Mouse (Mus musculus): ENCODE data around the gene Hist3h2ba. TPM values are rescaled to one million over a fixed set of nuclear protein-coding genes. Genes with fewer than 3 reads are reported as not detected.
A peak's percentile ranks its signal among the peaks of the same experiment; 100 is the strongest.
"Not testable (repeated sequence)": the region's sequence is repeated elsewhere in the genome, so short reads cannot be mapped to it uniquely, and the experiment has no call there.

Gene Hist3h2ba
- polyA plus RNA-seq, 1 experiment from 2014 or later, result 36.5 TPM

GRCm38 (mm10) chr11:58947798-58948528 is 757 bp upstream of the Hist3h2ba start:
- H3K27me3 ChIP-seq (ENCODE audit: poor library complexity, severe bottlenecking), result peaks cover 56% of the 10 kb centered on the region
- H3K9me3 ChIP-seq, result no peaks in the 10 kb centered on the region
- H3K36me3 ChIP-seq (replicated peaks), result no peaks in the 10 kb centered on the region
- H3K4me3 ChIP-seq, result peak overlapping the region; percentile 64
- 21% methylated on average over 23 of the region's 23 CpGs for WGBS
- peak overlapping the region; percentile 95 for H3K27ac ChIP-seq
- no peak for DNase-seq (ENCODE audit: extremely low spot score, low spot score)
- H3K4me1 ChIP-seq, result peaks cover 41% of the 10 kb centered on the region

DNA sequence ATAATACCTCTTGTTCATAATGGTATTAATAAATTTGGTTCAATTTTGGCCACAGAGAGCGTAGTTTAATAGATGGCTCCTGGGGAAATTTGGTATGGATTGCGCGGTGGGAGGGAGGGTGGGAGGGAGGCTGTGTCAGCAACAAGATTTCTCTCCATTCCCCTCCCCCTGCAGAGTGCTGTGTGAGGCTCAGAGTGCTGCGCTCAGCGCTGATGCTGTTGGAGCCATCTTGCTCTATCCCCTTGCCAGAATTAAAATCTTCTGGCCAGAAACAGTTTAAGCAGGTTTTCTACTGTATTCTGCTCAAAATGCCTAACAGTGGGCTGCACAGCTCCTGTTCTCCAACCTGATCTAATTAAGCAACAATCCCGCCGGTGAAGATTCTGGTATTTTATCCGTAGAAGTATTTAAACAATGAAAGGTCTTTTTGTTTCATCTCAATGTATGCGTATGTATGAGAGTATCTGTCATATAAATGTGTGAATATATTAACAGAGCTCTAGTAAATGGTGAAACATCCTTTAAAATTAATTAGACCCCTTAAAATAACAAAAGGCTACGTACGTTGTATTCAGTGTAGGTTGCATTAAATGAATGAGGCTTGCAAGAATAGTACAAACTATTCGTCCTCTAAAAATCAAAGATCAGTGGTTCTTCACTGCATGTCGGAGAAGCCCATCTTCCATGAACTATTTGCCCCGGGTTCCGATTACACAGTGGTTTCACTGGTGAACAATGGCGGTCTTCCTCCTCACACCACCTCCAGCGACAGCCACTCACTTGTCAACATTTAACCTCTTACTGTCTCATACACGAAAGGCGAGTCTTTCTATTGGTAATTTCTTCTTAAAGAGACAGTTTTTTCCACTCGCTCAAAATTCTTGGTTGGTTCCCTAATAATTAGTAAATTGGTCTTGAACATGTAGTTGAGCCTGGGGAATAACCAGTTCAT is 1.0 kb downstream of the Hist3h2ba start:
- DNase-seq (ENCODE audit: extremely low spot score, low spot score), result peak; percentile 53
- WGBS, result 5% methylated on average over 20 of the region's 20 CpGs
- Histone ChIP-seq H3K4me3 (peak overlapping the region; percentile 64), H3K27me3 (ENCODE audit: poor library complexity, severe bottlenecking) (peaks cover 48% of the 10 kb centered on the region), H3K36me3 (replicated peaks) (no peaks in the 10 kb centered on the region), H3K9me3 (no peaks in the 10 kb centered on the region), H3K4me1 (peaks cover 52% of the 10 kb centered on the region), H3K27ac (peak overlapping the region; percentile 95)

DNA sequence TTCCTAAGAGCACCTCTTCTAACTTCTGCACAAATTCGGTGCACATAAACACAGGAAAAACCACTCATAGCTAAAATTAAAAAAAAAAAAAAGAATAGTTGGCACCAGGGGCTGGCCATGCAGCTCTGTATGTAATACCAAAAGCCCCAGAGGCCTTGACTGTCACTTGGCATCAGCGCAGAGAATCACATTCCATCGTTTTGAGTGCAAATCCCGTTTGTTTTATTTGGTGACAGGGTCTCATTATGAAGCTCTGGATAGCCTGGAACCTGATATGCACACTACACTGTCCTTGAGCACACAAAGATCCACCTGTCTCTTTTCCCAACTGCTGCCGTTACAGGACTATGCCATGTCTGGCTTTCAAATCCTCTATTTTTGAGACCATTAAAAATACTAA is 2.5 kb downstream of the Hist3h2ba start:
- H3K4me1 ChIP-seq, result peaks cover 60% of the 10 kb centered on the region
- DNase-seq (ENCODE audit: extremely low spot score, low spot score), result no peak
- H3K27ac ChIP-seq, result no peak overlapping the region
- no peaks in the 10 kb centered on the region for H3K9me3 ChIP-seq
- no peaks in the 10 kb centered on the region for H3K36me3 ChIP-seq (replicated peaks)
- no peak overlapping the region for H3K4me3 ChIP-seq
- H3K27me3 ChIP-seq (ENCODE audit: poor library complexity, severe bottlenecking), result peaks cover 45% of the 10 kb centered on the region
- WGBS, result 75% methylated on average over 5 of the region's 5 CpGs

GRCm38 (mm10) chr11:58953351-58954169 is 4.8 kb downstream of the Hist3h2ba start:
- Histone ChIP-seq H3K27ac (peak overlapping the region; percentile 96), H3K27me3 (ENCODE audit: poor library complexity, severe bottlenecking) (peaks cover 51% of the 10 kb centered on the region), H3K36me3 (replicated peaks) (peaks cover 13% of the 10 kb centered on the region), H3K4me1 (peaks cover 66% of the 10 kb centered on the region), H3K9me3 (no peaks in the 10 kb centered on the region), H3K4me3 (peak overlapping the region; percentile 83)
- WGBS, result under 1% methylated on average over 33 of the region's 33 CpGs
- peak; percentile 62 for DNase-seq (ENCODE audit: extremely low spot score, low spot score)

- Histone ChIP-seq H3K27ac (peak overlapping the region; percentile 96), H3K4me3 (peak overlapping the region; percentile 83), H3K36me3 (replicated peaks) (peaks cover 13% of the 10 kb centered on the region), H3K4me1 (peaks cover 68% of the 10 kb centered on the region), H3K27me3 (ENCODE audit: poor library complexity, severe bottlenecking) (peaks cover 55% of the 10 kb centered on the region)
- DNase-seq (ENCODE audit: extremely low spot score, low spot score); H3K9me3 ChIP-seq: not testable (repeated sequence)
- under 1% methylated on average over 17 of the region's 17 CpGs for WGBS
Observed at GRCm38 (mm10) chr11:58954170-58954419, 5.4 kb downstream of the Hist3h2ba start.

GRCm38 (mm10) chr11:58954420-58955142 is 5.9 kb downstream of the Hist3h2ba start, which contains the start of the genes Hist3h2a and Trim17:
Gene Hist3h2a, plus strand, starts transcription at chr11:58954685.
Gene Trim17, plus strand, starts transcription at chr11:58954685.
- under 1% methylated on average over 49 of the region's 49 CpGs for WGBS
- Histone ChIP-seq H3K27ac (peak within 1 kb of the TSS; percentile 96), H3K9me3 (no peaks in the 10 kb centered on the region), H3K27me3 (ENCODE audit: poor library complexity, severe bottlenecking) (peaks cover 54% of the 10 kb centered on the region), H3K36me3 (replicated peaks) (peaks cover 13% of the 10 kb centered on the region), H3K4me1 (peaks cover 68% of the 10 kb centered on the region), H3K4me3 (peak within 1 kb of the TSS; percentile 83)
- DNase-seq (ENCODE audit: extremely low spot score, low spot score), result peak; percentile 83

- Histone ChIP-seq H3K9me3 (no peaks in the 10 kb centered on the region), H3K4me3 (peak overlapping the region; percentile 83), H3K36me3 (replicated peaks) (peaks cover 13% of the 10 kb centered on the region), H3K4me1 (peaks cover 70% of the 10 kb centered on the region), H3K27me3 (ENCODE audit: poor library complexity, severe bottlenecking) (peaks cover 48% of the 10 kb centered on the region), H3K27ac (peak overlapping the region; percentile 96)
- WGBS, result under 1% methylated on average over 20 of the region's 20 CpGs
- DNase-seq (ENCODE audit: extremely low spot score, low spot score), result no peak
Observed at GRCm38 (mm10) chr11:58955143-58955867, 6.6 kb downstream of the Hist3h2ba start.

DNA sequence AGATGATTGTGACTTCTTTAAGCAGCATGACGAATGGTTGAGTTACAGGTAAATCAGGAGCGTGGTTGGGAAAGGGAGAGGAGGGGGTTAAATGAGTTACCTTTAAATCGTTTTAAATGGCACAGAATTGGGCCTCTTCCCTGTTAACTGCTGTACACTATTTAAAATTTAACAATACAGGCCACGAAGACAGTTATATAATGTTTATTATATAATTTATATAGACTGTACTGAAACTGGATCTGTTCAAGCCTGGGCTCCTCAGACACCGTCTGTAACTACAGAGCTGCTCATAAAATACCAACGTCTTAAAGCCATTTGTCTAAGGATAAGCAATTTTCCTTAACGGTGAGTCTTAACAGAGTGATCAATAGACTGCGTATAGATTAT is 7.1 kb downstream of the Hist3h2ba start:
- peaks cover 66% of the 10 kb centered on the region for H3K4me1 ChIP-seq
- H3K9me3 ChIP-seq, result no peaks in the 10 kb centered on the region
- no peak for DNase-seq (ENCODE audit: extremely low spot score, low spot score)
- peak overlapping the region; percentile 96 for H3K27ac ChIP-seq
- peak overlapping the region; percentile 83 for H3K4me3 ChIP-seq
- H3K36me3 ChIP-seq (replicated peaks), result peaks cover 13% of the 10 kb centered on the region
- WGBS, result 42% methylated on average over 8 of the region's 8 CpGs
- peaks cover 46% of the 10 kb centered on the region for H3K27me3 ChIP-seq (ENCODE audit: poor library complexity, severe bottlenecking)

- H3K27ac ChIP-seq, result no peak overlapping the region
- WGBS, result 83% methylated on average over 5 of the region's 5 CpGs
- DNase-seq (ENCODE audit: extremely low spot score, low spot score), result no peak
- H3K27me3 ChIP-seq (ENCODE audit: poor library complexity, severe bottlenecking), result peaks cover 47% of the 10 kb centered on the region
- H3K4me1 ChIP-seq, result peaks cover 58% of the 10 kb centered on the region
- H3K4me3 ChIP-seq, result peak overlapping the region; percentile 83
- peaks cover 7% of the 10 kb centered on the region for H3K9me3 ChIP-seq
- H3K36me3 ChIP-seq (replicated peaks), result peaks cover 13% of the 10 kb centered on the region
Observed at GRCm38 (mm10) chr11:58957226-58957914, 8.7 kb downstream of the Hist3h2ba start.

DNA sequence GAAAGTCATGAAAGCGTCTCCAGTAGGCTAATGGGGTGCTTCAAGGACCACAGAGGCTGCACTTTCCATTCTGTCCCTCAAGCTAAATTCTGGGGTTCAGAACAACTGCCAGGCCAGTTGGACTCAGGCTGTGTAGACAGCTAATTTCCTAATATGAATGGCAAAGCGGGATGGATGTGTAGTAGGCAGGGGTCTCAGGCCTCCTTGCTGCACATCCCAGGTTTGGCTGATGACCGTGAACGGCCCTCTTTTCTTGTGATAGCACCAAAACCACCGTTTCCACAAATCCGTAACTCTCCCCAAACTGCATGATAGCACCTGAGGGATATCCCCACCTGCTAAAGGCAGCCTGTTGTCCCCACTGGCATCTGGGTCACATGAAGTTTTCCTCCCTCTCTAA is 9.8 kb downstream of the Hist3h2ba start:
- Histone ChIP-seq H3K36me3 (replicated peaks) (peaks cover 13% of the 10 kb centered on the region), H3K9me3 (peaks cover 7% of the 10 kb centered on the region), H3K27ac (no peak overlapping the region), H3K4me3 (no peak overlapping the region), H3K27me3 (ENCODE audit: poor library complexity, severe bottlenecking) (peaks cover 57% of the 10 kb centered on the region), H3K4me1 (peaks cover 50% of the 10 kb centered on the region)
- WGBS, result 89% methylated on average over 6 of the region's 6 CpGs
- DNase-seq (ENCODE audit: extremely low spot score, low spot score), result no peak
